Mouse (Mus musculus) testis, adult 2 months (tissue): ENCODE data around the gene Zfhx3.

Experiments
- CTCF ChIP-seq: fragments of 200-500 bp; IDR thresholded peaks from 2 replicates; pipeline ENCODE4 v1.5.1; 2012; ENCODE audit warnings: low read depth, mild to moderate bottlenecking, inconsistent platforms, low read length, moderate library complexity; ENCODE audit not compliant: control insufficient read depth, insufficient read depth, insufficient replicate concordance
- POLR2A ChIP-seq: fragments of 200-500 bp; IDR thresholded peaks from 2 replicates; pipeline ENCODE4 v1.6.1; 2012; ENCODE audit warnings: low read depth, mild to moderate bottlenecking, inconsistent platforms, low read length, moderate library complexity; ENCODE audit not compliant: control insufficient read depth

- TF ChIP-seq CTCF (no peak), POLR2A (no peak)
These were observed 156.2 kb downstream of the Zfhx3 start for GRCm38 (mm10) chr8:108098598-108098997.
